Mouse (Mus musculus): ENCODE measurements at regions not wholly inside any gene's neighbourhood (a gene's known extent, or its start where the extent isn't known, plus 50 kb on each side); places are given as distances from the start of the nearest gene placed in this dataset.

GRCm38 (mm10) chr11:90136307-90136706 is 51.2 kb upstream of the Gm45716 start:
- no peak for DNase-seq (ENCODE audit: low spot score in 2 of 2)

All from layer of hippocampus, adult 8-10 months (tissue).